Mouse (Mus musculus) lung, postnatal 0 days (tissue): Measurements from ENCODE around the gene Grcc10.

Source experiments
- CTCF ChIP-seq: IDR thresholded peaks from 2 replicates; pipeline ENCODE4 v1.5.1; 2016; ENCODE audit warnings: antibody characterized with exemption, mild to moderate bottlenecking
- EP300 ChIP-seq: IDR thresholded peaks from 2 replicates; pipeline ENCODE4 v1.6.1; 2016; ENCODE audit warnings: antibody characterized with exemption, mild to moderate bottlenecking, control low read depth

GRCm38 (mm10) chr6:124769101-124769765, 28.1 kb upstream of the Grcc10 start, which contains the start of gene Eno2:
- TF ChIP-seq CTCF: no peak
- TF ChIP-seq EP300: no peak
